Mouse (Mus musculus): ENCODE results near the gene Tshz2. TPM values are rescaled to one million over a fixed set of nuclear protein-coding genes. Genes with fewer than 3 reads are reported as not detected.
A peak's percentile ranks its signal among the peaks of the same experiment; 100 is the strongest.

Tshz2 gene
- polyA plus RNA-seq, 1 experiment, result 42.6 TPM

DNA sequence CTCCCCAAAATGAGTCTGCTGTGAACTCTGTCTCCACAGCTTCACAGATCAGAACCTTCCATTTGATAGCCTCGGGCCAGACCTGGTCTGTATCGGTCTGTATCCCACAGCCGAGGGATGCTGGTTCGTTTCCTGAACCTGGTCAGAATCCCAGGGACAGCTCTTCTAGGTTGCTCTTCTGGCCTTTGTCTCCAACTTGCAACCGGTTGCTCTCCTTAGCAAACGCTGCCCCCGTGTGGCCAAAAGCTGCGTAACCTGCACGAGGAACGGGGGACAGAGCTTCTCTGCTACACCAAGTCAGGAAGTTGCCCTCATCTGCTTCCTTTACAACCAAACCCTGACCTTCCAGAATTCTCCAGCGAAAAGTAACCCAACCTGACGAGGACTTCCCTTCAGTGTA lies 468.3 kb downstream of the Tshz2 start:
- TF ChIP-seq CTCF (IDR thresholded peaks at IDR 0.05; ENCODE audit: borderline replicate concordance, extremely low read depth, insufficient read depth, insufficient read length) (peak; percentile 100), POLR2A (IDR thresholded peaks at IDR 0.05; ENCODE audit: borderline replicate concordance, extremely low read depth, insufficient read depth, insufficient read length, poor library complexity, severe bottlenecking) (no peak)
- DNase-seq (ENCODE audit: low read depth), result peak; percentile 93

DNA sequence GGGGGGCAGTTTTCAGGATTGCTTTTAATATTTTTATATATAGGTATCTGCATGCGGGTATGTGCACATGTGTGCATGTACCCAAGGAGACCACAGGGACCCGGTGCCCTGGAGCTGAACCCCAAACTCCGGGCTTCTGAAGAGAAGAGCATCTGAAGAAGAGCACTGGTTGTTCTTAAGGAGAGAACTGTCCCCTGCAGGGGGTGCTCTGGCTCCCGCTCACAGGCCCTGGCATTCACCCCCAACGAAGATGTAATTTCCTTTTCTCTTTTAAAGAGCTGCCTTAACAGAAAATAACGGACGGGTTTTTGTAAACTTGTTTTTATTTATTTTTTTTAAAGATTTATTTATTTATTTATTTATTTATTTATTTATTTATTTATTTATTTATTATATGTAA lies 469.1 kb downstream of the Tshz2 start:
- DNase-seq (ENCODE audit: low read depth), result no peak
- TF ChIP-seq POLR2A (IDR thresholded peaks at IDR 0.05; ENCODE audit: borderline replicate concordance, extremely low read depth, insufficient read depth, insufficient read length, poor library complexity, severe bottlenecking) (no peak), CTCF (IDR thresholded peaks at IDR 0.05; ENCODE audit: borderline replicate concordance, extremely low read depth, insufficient read depth, insufficient read length) (no peak)

DNA sequence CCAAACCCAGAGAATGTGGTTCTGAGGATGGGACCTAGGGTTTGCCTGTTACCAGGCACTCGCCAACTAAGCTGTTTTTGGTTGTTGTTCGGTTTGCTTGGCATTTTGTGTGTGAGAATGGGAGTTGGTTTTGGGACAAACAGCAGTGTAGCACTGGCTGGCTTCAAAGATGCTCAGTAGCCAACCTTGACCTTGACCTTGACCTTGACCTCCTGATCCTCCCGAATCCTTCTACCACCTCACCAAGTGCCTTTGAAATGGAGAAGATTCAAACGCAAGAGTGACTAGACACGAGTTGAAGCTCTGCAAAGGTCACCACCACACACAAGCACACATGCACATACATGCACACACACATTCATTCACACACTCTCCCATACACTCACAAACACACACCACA lies 470.5 kb downstream of the Tshz2 start:
- DNase-seq (ENCODE audit: low read depth), result no peak

DNA sequence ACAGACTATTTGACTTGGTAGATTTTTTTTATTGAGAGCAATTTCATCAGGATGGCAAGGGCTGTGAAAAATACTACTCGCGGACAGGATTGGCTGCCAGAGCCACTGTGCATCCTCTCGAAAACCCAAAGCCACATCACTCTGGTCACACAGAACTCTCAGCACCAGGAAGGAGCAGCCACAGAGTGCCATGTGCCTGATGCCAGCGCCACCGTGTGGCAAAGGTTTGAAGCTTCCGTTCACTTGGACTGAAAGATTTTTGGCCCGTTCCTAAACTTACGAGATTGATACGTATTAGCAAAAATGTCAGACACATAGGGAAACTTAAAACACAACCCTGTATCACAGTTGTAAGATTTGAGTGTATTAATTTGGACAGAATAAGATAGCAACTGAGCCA lies 471.0 kb downstream of the Tshz2 start:
- TF ChIP-seq CTCF (IDR thresholded peaks at IDR 0.05; ENCODE audit: borderline replicate concordance, extremely low read depth, insufficient read depth, insufficient read length), result peak; percentile 87
- no peak for TF ChIP-seq POLR2A (IDR thresholded peaks at IDR 0.05; ENCODE audit: borderline replicate concordance, extremely low read depth, insufficient read depth, insufficient read length, poor library complexity, severe bottlenecking)
- peak; percentile 71 for DNase-seq (ENCODE audit: low read depth)

More for the DNA sequence above, 470.5 kb downstream of the Tshz2 start:
- TF ChIP-seq POLR2A (IDR thresholded peaks at IDR 0.05; ENCODE audit: borderline replicate concordance, extremely low read depth, insufficient read depth, insufficient read length, poor library complexity, severe bottlenecking), result no peak
- TF ChIP-seq CTCF (IDR thresholded peaks at IDR 0.05; ENCODE audit: borderline replicate concordance, extremely low read depth, insufficient read depth, insufficient read length), result no peak

DNA sequence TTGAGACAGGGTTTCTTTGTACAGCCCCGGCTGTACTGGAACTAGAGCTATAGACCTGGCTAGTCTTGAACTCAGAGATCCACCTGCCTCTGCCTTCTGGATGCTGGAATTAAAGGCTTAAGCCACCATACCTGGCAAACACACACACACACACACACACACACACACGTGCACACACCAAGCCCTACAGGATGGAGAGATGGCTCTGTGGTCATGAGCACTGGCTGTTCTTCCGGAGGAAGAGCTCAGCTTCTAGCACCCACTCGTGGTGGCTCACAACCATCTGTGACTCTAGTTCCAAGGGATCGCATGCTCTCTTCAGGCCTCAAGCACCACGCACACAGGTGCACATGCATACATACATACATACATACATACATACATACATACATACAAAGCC lies 471.6 kb downstream of the Tshz2 start:
- no peak for TF ChIP-seq POLR2A (IDR thresholded peaks at IDR 0.05; ENCODE audit: borderline replicate concordance, extremely low read depth, insufficient read depth, insufficient read length, poor library complexity, severe bottlenecking)
- TF ChIP-seq CTCF (IDR thresholded peaks at IDR 0.05; ENCODE audit: borderline replicate concordance, extremely low read depth, insufficient read depth, insufficient read length), result no peak
- DNase-seq (ENCODE audit: low read depth), result no peak

DNA sequence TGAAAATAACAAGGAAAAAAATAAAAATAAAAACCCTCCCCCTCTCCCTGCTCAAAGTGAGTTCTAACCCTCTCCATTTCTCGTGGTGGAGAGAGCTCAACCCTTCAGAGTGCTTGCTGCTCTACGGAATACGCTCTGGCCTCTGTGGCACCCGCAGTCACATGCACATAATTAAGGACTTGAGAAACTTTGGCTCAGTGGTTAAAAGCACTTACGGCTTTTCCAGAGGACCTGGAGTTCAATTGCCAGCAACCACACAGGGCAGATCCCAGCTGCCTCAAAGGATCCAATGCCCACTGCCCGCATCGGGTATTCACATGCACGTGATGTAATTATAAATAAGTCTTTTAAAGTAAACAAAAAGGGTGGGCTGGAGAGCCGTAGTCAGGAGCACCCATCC lies 473.2 kb downstream of the Tshz2 start:
- TF ChIP-seq CTCF (IDR thresholded peaks at IDR 0.05; ENCODE audit: borderline replicate concordance, extremely low read depth, insufficient read depth, insufficient read length) (no peak), POLR2A (IDR thresholded peaks at IDR 0.05; ENCODE audit: borderline replicate concordance, extremely low read depth, insufficient read depth, insufficient read length, poor library complexity, severe bottlenecking) (no peak)
- peak; percentile 35 for DNase-seq (ENCODE audit: low read depth)

DNA sequence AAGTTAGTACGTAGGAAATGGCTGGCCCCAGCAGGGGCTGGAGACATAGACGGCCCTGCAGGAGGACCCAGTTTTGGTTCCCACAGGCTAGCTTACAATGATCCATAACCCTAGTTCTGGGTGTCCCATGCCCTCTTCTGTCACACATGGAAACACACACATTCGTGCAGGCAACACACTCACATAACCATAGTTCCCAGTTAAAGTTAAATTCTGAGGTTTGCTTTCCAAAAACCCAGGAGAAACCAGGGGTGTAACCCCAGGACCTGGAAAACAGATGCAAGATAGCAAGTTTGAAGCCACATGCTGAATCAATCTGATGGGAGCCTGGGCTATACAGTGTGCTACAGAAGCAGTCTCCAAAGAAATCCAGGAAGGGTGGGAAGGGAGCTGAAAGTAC lies 475.0 kb downstream of the Tshz2 start:
- TF ChIP-seq POLR2A (IDR thresholded peaks at IDR 0.05; ENCODE audit: borderline replicate concordance, extremely low read depth, insufficient read depth, insufficient read length, poor library complexity, severe bottlenecking) (no peak), CTCF (IDR thresholded peaks at IDR 0.05; ENCODE audit: borderline replicate concordance, extremely low read depth, insufficient read depth, insufficient read length) (no peak)
- no peak for DNase-seq (ENCODE audit: low read depth)

DNA sequence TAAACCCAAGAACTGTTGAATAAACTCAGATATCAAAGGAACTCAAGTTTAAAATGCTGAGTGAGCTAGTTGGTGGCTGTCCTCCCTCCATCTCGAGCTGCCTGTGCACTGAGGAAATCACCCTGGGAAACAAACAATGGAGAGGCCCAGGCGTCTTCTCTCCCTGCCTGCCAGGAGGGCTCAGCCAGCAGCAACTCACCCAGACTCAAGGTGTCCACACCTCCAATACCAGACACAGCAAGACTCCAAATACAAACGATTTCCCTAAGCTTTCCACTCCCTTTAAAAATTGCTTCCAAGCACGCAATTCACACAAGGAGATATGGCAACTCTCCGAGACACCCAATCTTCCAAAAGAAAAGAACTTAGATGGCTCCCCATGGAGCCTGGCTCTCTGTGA lies 476.7 kb downstream of the Tshz2 start:
- no peak for TF ChIP-seq POLR2A (IDR thresholded peaks at IDR 0.05; ENCODE audit: borderline replicate concordance, extremely low read depth, insufficient read depth, insufficient read length, poor library complexity, severe bottlenecking)
- no peak for TF ChIP-seq CTCF (IDR thresholded peaks at IDR 0.05; ENCODE audit: borderline replicate concordance, extremely low read depth, insufficient read depth, insufficient read length)
- DNase-seq (ENCODE audit: low read depth), result no peak

DNA sequence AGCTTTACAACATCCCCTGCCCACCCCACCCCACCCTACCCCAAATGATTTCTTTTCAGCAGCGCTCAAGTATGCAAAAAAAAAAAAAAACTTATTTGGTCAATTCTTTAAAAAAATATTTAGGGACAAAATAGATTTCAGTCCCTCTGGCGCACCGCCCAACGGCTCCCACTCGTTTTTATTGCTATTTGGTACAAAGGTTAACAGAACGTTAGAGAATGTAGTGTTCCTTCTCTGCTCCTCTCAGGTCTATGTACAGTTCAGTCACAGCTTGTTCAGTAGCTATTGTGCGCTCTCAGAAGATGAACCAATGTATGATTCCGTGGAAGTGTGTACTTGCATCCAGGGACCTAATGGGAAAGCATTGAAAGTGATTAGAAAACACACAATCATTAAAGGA lies 477.5 kb downstream of the Tshz2 start:
- no peak for DNase-seq (ENCODE audit: low read depth)
- TF ChIP-seq CTCF (IDR thresholded peaks at IDR 0.05; ENCODE audit: borderline replicate concordance, extremely low read depth, insufficient read depth, insufficient read length) (no peak), POLR2A (IDR thresholded peaks at IDR 0.05; ENCODE audit: borderline replicate concordance, extremely low read depth, insufficient read depth, insufficient read length, poor library complexity, severe bottlenecking) (no peak)

DNA sequence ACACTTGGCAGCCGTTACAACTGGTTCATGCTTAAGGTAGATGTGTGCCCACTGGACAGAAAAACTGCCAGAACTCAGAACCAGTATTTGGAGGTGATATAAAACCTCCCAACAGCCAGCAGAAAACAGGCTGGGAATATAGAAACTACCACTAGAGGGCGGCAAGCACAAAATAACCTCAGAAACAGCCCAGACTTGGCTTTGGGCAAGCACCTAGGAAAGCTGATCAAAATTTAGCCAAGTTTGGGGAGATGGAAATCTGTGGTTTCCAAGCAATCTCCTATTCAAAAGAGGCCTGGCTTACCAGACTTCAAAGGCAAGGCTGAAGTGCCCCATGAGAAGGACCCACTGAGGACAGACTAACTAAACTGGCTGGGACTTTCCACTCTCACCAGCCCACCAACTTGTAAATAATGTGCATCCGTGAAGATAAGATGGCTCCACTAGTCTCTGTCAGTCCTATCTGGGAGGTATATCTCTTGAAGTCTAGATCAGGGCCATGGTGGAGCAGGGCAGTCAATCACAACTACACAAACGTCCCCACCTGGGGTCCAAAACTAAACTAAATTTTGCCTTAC lies 484.0 kb downstream of the Tshz2 start:
- DNase-seq (ENCODE audit: low read depth), result peak; percentile 86
- TF ChIP-seq CTCF (IDR thresholded peaks at IDR 0.05; ENCODE audit: borderline replicate concordance, extremely low read depth, insufficient read depth, insufficient read length), result peak; percentile 78; the same call in 1 of the 2 replicates
- TF ChIP-seq POLR2A (IDR thresholded peaks at IDR 0.05; ENCODE audit: borderline replicate concordance, extremely low read depth, insufficient read depth, insufficient read length, poor library complexity, severe bottlenecking), result no peak

DNA sequence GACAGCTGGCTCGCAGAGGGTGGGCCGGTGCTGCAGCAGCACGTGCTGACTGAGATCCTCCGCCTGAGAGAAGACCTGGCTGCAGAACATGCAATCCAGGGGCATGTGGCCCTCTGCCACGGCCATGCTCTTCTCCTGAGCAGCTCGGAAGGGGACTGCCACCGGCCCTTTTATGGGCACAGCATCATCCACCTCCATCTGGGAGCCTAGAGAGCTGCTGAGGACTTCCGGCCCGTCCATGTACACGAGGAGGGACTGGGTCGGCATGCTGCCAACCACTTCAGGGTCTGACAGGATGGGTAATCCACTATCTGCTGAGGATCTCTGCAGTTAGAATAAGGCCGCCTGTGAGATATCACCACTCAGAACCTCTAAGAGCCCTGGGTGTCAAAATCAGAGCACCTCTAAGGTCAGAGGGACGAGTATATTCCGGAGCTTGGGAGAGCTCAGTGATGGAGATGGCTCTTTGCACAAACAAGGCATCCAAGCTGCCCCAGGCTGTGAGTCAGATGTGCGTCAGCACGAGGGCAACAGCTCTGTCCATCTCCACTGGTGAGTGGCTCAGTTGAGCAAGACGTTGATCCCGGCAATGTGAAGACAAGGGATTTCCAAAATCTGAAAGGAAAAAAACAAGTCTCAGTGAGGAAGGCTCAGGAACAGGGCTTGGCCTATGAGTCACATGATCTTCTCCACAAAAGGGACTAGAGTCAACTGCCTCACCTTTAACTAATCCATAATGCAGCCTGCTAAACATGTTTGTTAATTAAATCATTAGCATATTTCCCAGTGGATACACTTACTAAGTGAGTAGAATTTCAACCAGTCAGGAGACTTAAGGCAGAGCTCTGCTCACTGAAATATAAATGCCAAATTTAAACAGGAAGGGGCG lies 487.6 kb downstream of the Tshz2 start:
- TF ChIP-seq POLR2A (IDR thresholded peaks at IDR 0.05; ENCODE audit: borderline replicate concordance, extremely low read depth, insufficient read depth, insufficient read length, poor library complexity, severe bottlenecking) (no peak), CTCF (IDR thresholded peaks at IDR 0.05; ENCODE audit: borderline replicate concordance, extremely low read depth, insufficient read depth, insufficient read length) (no peak)
- DNase-seq (ENCODE audit: low read depth), result no peak

Other genes with a start within 250 kb of the Tshz2 start
- not detected in 2 replicates for gene Gm11011, start 45.3 kb upstream of the Tshz2 start, polyA plus RNA-seq (2012; rRNA removed)